Mouse (Mus musculus): ENCODE data around the gene Htr2c. TPM values are rescaled to one million over a fixed set of nuclear protein-coding genes. Genes with fewer than 3 reads are reported as not detected.

The Htr2c gene
- polyA plus RNA-seq (2012; rRNA removed), result not detected in 2 replicates

- H3K4me3 ChIP-seq (ENCODE audit: extremely low read depth, insufficient read depth, insufficient read length), result no peak within 1 kb of the TSS
- H3K36me3 ChIP-seq (ENCODE audit: control insufficient read depth, insufficient read depth, low read length), result no peaks in the 10 kb centered on the region
- no peaks in the 10 kb centered on the region; the same call in 1 of the 2 replicates for H3K27me3 ChIP-seq (ENCODE audit: control insufficient read depth, insufficient read depth, low read length)
- 34% methylated on average over 27 of the region's 27 CpGs for WGBS
- no peak for TF ChIP-seq POLR2A (IDR thresholded peaks at IDR 0.05; ENCODE audit: low read depth, low read length)
- TF ChIP-seq CTCF (IDR thresholded peaks at IDR 0.05; ENCODE audit: extremely low read depth, insufficient read depth, insufficient read length, insufficient replicate concordance), result no peak
- no peak for DNase-seq (ENCODE audit: low read depth in 1 of 2, low spot score in 2 of 2)
- H3K27ac ChIP-seq (ENCODE audit: insufficient read depth, low read length), result no peak within 1 kb of the TSS
- H3K4me1 ChIP-seq (ENCODE audit: control insufficient read depth, insufficient read depth, insufficient read length), result no peaks in the 10 kb centered on the region
Observed at GRCm38 (mm10) chrX:146962258-146962913, at the start of gene Htr2c. Gene Htr2c, plus strand, starts transcription at chrX:146962513.

DNA sequence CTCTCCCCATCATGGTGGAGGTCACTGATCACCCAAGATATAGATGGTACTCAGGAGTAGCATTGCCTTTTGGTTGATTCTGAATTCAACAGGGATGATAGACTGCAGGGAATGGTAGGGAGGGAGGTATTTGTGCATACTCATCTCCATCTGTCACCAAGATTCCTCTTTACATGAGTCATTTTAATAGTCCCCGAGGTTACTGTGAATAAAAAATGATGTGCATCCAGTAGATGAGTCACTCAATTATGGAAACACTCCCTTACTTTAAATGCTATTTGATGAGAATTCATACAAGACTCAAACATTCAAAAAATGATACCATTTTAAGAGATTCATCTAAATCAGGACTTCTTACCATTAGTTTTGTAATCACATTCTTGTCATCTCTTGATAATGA, 34.1 kb upstream of the Htr2c start:
- DNase-seq (ENCODE audit: low read depth in 1 of 2, low spot score in 2 of 2), result no peak
- no peaks in the 10 kb centered on the region for H3K4me1 ChIP-seq (ENCODE audit: control insufficient read depth, insufficient read depth, insufficient read length)
- H3K27ac ChIP-seq (ENCODE audit: insufficient read depth, low read length), result no peak overlapping the region
- H3K4me3 ChIP-seq (ENCODE audit: extremely low read depth, insufficient read depth, insufficient read length), result no peak overlapping the region
- no peaks in the 10 kb centered on the region for H3K36me3 ChIP-seq (ENCODE audit: control insufficient read depth, insufficient read depth, low read length)
- no peak for TF ChIP-seq POLR2A (IDR thresholded peaks at IDR 0.05; ENCODE audit: low read depth, low read length)
- TF ChIP-seq CTCF (IDR thresholded peaks at IDR 0.05; ENCODE audit: extremely low read depth, insufficient read depth, insufficient read length, insufficient replicate concordance), result no peak
- 64% methylated on average over 1 of the region's 1 CpGs for WGBS
- no peaks in the 10 kb centered on the region for H3K27me3 ChIP-seq (ENCODE audit: control insufficient read depth, insufficient read depth, low read length)

- no peak for DNase-seq (ENCODE audit: low read depth in 1 of 2, low spot score in 2 of 2)
- H3K27me3 ChIP-seq (ENCODE audit: control insufficient read depth, insufficient read depth, low read length), result no peaks in the 10 kb centered on the region
- H3K36me3 ChIP-seq (ENCODE audit: control insufficient read depth, insufficient read depth, low read length), result no peaks in the 10 kb centered on the region
- no peak overlapping the region for H3K27ac ChIP-seq (ENCODE audit: insufficient read depth, low read length)
- no peak overlapping the region for H3K4me3 ChIP-seq (ENCODE audit: extremely low read depth, insufficient read depth, insufficient read length)
- no peaks in the 10 kb centered on the region for H3K4me1 ChIP-seq (ENCODE audit: control insufficient read depth, insufficient read depth, insufficient read length)
- no peak for TF ChIP-seq POLR2A (IDR thresholded peaks at IDR 0.05; ENCODE audit: low read depth, low read length)
- TF ChIP-seq CTCF (IDR thresholded peaks at IDR 0.05; ENCODE audit: extremely low read depth, insufficient read depth, insufficient read length, insufficient replicate concordance), result no peak
Observed at GRCm38 (mm10) chrX:146936332-146936731, 26.0 kb upstream of the Htr2c start.

DNA sequence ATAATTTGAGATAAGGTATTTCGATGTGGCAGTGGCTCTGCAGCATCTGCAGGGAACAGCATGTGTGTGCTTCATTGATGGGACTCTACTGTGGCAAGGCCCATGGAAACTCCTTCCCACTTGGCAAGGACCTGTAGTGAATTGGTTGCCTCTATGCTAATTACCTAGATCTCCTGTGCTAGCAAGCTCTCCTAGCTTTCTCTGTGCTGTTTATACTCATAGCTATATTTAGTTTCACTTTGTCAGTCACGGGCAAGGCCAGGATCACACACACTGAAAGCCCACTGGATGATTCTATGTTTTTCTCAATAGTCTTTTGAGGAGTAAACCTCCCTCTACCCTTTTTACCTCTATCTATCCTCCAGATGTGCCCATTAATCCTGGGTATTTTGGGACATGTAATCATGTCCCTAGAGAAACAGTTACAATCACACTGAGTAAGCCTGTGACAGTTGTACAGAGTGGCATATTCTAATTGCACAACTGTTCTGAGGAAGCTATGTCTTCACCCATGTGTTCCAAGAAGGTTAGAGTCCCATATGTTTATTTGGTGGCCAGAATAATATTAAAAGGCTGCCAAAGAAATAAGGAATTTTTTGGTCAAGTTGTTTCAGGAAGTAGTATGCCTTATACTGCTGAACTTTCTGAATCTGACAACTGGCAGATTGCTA, 16.0 kb upstream of the Htr2c start:
- Histone ChIP-seq H3K27ac (ENCODE audit: insufficient read depth, low read length) (no peak overlapping the region), H3K27me3 (ENCODE audit: control insufficient read depth, insufficient read depth, low read length) (no peaks in the 10 kb centered on the region), H3K4me1 (ENCODE audit: control insufficient read depth, insufficient read depth, insufficient read length) (no peaks in the 10 kb centered on the region), H3K4me3 (ENCODE audit: extremely low read depth, insufficient read depth, insufficient read length) (no peak overlapping the region), H3K36me3 (ENCODE audit: control insufficient read depth, insufficient read depth, low read length) (no peaks in the 10 kb centered on the region)
- 51% methylated on average over 2 of the region's 2 CpGs for WGBS
- no peak for DNase-seq (ENCODE audit: low read depth in 1 of 2, low spot score in 2 of 2)
- TF ChIP-seq POLR2A (IDR thresholded peaks at IDR 0.05; ENCODE audit: low read depth, low read length) (no peak), CTCF (IDR thresholded peaks at IDR 0.05; ENCODE audit: extremely low read depth, insufficient read depth, insufficient read length, insufficient replicate concordance) (no peak)

DNA sequence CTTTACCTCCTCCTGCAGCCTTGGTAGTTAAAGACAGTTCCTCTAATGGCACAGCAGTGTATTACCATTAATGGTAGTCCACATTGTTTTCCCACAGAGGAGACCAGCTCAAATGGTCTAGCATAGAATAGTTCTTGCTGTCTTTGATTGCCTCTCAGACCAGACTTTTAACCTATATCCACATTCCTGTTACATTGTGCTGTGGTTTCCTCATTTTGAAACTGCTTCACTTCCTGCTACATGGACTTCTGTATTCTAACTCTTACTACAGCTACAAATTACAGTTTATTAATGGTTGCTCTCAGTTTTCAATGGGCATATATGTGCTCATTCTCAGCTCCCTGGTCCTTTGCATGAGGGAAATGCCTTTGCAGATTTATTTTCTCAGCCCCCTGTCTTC, 15.3 kb upstream of the Htr2c start:
- Histone ChIP-seq H3K27me3 (ENCODE audit: control insufficient read depth, insufficient read depth, low read length) (no peaks in the 10 kb centered on the region), H3K4me3 (ENCODE audit: extremely low read depth, insufficient read depth, insufficient read length) (no peak overlapping the region), H3K4me1 (ENCODE audit: control insufficient read depth, insufficient read depth, insufficient read length) (no peaks in the 10 kb centered on the region), H3K27ac (ENCODE audit: insufficient read depth, low read length) (no peak overlapping the region), H3K36me3 (ENCODE audit: control insufficient read depth, insufficient read depth, low read length) (no peaks in the 10 kb centered on the region)
- TF ChIP-seq CTCF (IDR thresholded peaks at IDR 0.05; ENCODE audit: extremely low read depth, insufficient read depth, insufficient read length, insufficient replicate concordance), result no peak
- TF ChIP-seq POLR2A (IDR thresholded peaks at IDR 0.05; ENCODE audit: low read depth, low read length), result no peak
- no peak for DNase-seq (ENCODE audit: low read depth in 1 of 2, low spot score in 2 of 2)

DNA sequence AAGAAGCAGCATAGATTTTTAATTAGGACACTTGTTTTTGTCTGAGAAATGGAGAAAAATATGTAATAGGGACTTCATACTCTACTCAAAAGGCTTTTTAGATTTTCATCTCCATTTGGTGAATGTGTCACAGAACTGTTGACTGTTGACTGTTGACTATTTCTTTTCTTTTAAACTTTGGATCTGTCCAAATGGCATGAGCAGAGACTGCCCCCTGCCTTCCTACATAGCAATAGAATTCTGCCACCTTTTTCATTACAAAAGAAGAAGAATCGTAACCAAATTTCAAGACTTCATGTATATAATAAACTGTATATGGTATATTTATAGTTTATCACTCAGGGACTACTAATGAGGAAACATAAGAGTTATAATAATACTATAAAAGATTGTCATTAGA, 3.7 kb upstream of the Htr2c start:
- Histone ChIP-seq H3K27me3 (ENCODE audit: control insufficient read depth, insufficient read depth, low read length) (no peaks in the 10 kb centered on the region; the same call in 1 of the 2 replicates), H3K4me1 (ENCODE audit: control insufficient read depth, insufficient read depth, insufficient read length) (no peaks in the 10 kb centered on the region), H3K4me3 (ENCODE audit: extremely low read depth, insufficient read depth, insufficient read length) (no peak overlapping the region), H3K27ac (ENCODE audit: insufficient read depth, low read length) (no peak overlapping the region), H3K36me3 (ENCODE audit: control insufficient read depth, insufficient read depth, low read length) (no peaks in the 10 kb centered on the region)
- TF ChIP-seq CTCF (IDR thresholded peaks at IDR 0.05; ENCODE audit: extremely low read depth, insufficient read depth, insufficient read length, insufficient replicate concordance) (no peak), POLR2A (IDR thresholded peaks at IDR 0.05; ENCODE audit: low read depth, low read length) (no peak)
- DNase-seq (ENCODE audit: low read depth in 1 of 2, low spot score in 2 of 2), result no peak
- 60% methylated on average over 1 of the region's 1 CpGs for WGBS

GRCm38 (mm10) chrX:146959960-146960359, 2.4 kb upstream of the Htr2c start:
- no peak overlapping the region for H3K27ac ChIP-seq (ENCODE audit: insufficient read depth, low read length)
- no peak for TF ChIP-seq POLR2A (IDR thresholded peaks at IDR 0.05; ENCODE audit: low read depth, low read length)
- TF ChIP-seq CTCF (IDR thresholded peaks at IDR 0.05; ENCODE audit: extremely low read depth, insufficient read depth, insufficient read length, insufficient replicate concordance), result no peak
- no peaks in the 10 kb centered on the region for H3K4me1 ChIP-seq (ENCODE audit: control insufficient read depth, insufficient read depth, insufficient read length)
- H3K36me3 ChIP-seq (ENCODE audit: control insufficient read depth, insufficient read depth, low read length), result no peaks in the 10 kb centered on the region
- 25% methylated on average over 10 of the region's 10 CpGs for WGBS
- H3K4me3 ChIP-seq (ENCODE audit: extremely low read depth, insufficient read depth, insufficient read length), result no peak overlapping the region
- H3K27me3 ChIP-seq (ENCODE audit: control insufficient read depth, insufficient read depth, low read length), result no peaks in the 10 kb centered on the region; the same call in 1 of the 2 replicates
- no peak for DNase-seq (ENCODE audit: low read depth in 1 of 2, low spot score in 2 of 2)
